Mouse (Mus musculus) c-Kit-positive CD71-positive TER-119-negative erythroid progenitor cells, embryonic 14.5 days (primary cell): ENCODE data around the gene Nop58.
"Not testable (repeated sequence)": the region's sequence is repeated elsewhere in the genome, so short reads cannot be mapped to it uniquely, and the experiment has no call there.

Source experiments
- DNase-seq: peaks from one replicate; pipeline ENCODE4 v3.0.0-alpha.2; 2013; ENCODE audit warnings: low read depth

Nop58 gene

DNA sequence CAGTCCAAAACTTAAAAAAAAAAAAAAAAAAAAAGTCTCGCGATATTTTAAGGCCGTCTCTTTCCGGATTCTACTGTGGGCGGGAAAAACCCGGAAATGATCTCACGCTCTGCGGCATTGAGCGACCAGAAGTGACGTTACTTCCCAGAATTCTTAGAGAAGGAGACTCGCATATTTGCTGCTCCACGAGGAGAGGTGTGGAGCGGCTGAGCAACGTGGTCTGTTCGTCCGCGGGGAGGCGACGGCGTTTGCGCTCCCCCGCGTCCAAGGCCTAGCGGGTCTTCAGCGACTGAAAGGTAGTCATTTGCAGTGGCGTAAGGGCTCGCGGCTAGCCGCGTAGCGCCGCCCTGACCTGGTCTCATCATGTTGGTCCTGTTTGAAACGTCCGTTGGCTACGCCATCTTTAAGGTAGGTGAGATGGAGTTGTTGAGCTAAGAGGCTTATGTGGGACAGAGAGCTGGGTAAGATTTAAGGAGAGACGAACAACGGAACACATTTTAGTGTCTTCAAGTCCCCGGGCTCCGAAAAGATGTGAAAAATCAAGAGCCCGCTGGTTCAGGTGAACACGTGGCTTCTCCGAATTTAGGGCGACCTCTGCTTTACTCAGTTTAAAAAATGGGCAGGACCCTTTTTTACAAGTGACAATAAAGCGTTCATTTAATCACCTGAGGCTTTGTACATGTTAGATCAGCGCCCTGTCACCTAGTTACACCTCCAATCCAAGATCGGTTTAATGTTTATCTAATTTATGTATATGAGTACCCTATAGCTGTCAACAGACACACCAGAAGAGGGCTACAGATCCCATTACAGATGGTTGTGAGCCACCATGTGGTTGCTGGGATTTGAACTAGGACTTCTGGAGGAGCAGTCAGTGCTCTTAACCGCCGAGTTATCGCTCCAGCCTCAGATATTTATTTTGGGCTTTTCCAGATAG, at the start of gene Nop58:
TSS of gene Nop58 (plus strand) at position 153 of the 937 bp plus-strand sequence.
- peak; percentile 95 for DNase-seq

DNA sequence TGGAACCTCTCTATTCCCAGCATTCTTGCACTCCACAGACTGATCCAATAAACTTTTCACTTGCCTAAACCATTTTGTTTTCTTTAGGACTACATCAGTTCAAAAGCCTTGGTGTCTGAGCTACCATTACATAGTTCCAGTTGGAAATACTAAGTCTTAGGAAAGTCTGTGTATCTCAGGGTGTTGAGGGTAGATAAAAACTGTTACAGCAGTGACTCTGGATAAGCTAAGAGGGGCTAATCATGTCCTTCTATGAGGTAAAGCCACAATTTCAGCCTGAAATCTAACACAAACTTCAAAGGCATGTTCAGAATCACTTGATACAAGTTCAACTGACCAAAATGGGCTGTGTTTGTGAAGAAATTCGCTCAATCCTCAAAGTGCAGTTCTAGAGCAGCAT, 48.4 kb upstream of the Nop58 start:
- no peak for DNase-seq

DNA sequence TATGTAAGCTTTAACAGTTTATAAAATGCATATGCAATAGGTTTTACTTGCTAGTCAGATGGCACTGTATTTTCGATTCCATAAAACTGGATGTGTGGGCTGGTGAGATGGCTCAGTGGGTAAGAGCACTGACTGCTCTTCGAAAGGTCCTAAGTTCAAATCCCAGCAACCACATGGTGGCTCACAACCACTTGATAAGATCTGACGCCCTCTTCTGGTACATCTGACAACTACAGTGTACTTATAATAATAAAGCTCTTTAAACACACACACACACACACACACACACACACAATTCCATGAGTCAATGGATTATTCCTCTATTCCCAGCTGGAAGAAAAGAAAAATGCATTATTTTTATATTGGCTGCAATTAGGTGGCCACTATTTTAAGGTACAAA, 46.4 kb upstream of the Nop58 start:
- no peak for DNase-seq

DNA sequence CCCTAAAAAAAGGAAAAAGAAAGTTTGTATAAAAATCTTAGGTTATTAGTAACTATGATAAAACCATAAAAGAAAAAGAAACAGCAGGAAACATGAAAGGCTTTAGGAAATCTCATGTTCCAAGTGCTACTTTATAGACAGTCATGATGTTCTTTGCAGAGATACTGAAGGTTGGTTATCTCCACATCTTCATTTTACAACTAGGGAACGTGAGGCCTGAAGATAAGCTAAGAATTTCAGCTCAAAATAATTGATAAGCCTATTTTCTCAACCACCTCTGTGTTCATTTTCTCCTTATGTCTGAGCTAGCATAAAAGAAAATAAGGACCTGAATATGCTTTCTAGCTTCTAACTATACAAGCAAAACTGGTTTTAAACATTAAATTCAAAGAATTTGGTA, 42.3 kb upstream of the Nop58 start:
- no peak for DNase-seq

DNA sequence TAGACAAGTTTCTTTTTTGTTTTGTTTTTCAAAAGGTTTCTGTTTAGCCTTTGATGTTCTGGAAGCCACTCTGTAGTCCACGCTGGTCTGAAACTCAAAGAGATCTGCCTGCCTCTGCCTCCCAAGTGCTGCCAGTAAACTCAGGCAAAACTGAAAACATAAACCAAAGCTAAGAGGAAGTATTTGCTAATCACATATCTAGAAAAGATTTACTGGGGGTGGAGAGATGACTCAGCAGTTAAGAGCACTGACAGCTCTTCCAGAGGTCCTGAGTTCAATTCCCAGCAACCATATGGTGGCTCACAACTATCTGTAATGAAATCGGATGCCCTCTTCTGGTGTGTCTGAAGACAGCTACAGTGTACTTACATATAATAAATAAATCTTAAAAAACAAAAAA, 38.3 kb upstream of the Nop58 start:
- DNase-seq: not testable (repeated sequence)

DNA sequence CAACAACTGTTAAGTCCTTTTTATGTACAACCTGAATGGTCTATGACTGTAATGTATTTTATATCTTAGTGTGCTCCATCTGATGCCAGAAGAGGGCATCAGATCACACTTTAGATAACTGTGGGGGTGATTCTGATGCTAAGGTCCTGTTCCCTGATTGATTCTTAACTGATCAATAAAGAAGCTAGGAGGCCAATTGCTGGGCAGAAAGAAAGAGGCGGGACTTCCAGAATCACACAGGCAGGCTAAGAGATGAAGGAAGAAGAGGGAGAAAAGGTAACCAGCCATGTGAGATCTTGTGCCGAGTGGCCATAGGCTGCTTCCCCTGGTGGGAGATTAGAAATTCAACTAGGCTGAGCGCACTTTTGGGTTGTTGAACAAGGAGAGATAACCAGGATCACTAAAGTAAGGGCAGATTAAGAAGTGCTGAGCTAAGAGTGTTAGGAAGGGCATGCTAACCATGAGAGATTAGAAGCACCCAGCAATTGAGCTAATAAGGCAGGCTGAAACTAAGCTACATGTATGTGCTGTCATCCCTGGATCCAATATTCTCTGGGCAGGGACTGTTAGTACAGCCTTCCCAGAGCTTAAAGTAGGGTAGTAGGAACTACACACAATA, 33.5 kb upstream of the Nop58 start:
- no peak for DNase-seq

DNA sequence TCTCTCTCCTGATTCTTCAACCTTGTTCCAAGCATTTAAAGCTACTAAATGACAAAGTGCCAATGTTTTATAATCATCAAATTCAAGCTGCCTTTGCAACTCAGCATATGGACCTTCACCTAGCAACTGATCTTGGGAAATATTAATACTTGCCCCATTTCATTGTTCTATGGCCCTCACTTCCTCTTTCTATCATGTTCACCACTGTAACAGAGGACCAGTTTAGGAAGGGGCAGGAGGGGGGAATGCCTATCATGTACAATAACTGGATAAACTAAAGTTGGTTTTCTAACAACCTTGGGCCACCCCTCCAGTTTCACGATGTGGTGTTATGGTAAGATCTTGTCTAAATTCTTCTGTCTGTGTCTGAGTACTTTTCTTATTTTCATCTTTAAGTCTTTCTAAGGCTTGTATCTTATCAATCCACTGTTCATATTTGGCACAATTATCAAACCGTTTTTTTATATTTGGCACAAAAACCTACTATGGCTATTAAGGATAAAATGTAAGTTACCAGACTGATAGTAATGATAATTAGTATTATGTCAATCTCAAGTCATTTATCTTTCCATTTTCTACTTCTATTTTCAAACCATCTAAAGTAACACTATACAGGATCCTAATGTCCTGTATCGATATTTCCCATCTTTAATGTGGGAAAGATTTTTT, 31.4 kb upstream of the Nop58 start:
- no peak for DNase-seq

DNA sequence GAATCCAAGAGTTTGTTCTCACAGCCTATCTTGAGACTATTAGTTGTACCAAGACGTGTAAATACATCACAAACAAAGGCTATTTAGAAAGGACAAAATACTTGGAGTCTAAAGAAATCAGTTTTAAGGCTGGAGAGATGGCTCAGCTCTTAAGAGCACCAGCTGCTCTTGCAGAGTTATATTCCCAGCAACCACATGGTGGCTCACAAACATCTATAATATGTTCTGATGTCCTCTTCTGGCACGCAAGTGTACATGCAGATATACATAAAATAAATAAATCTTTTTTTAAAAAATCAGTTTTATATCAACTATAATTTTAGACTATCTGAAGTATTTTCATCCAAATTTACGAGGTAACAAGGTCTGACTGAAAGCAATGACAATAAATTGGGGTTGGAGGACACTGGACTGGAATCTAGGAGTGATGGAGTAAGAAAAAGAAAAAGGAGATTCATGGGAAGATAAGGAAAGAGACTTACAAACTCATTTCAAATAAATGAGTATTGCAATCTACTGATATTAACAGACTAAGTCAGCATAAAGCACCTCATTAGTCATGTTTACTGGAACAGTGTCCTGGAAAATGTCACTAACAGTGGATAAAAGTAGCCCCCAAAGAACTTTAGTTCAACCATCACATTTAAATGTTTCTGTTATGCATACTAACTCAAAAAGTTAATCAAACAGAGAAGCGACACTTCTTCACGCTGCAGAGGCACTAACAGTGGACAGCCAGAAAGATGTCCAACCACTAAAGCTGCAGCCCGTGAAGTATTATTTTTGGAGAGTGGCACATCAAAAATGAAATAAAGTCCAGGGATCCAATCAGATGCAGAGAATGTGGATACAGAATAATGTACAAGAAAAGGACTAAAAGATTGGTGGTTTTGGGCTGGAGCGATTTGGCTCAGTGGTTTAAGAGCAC, 28.3 kb upstream of the Nop58 start:
- DNase-seq: no peak

DNA sequence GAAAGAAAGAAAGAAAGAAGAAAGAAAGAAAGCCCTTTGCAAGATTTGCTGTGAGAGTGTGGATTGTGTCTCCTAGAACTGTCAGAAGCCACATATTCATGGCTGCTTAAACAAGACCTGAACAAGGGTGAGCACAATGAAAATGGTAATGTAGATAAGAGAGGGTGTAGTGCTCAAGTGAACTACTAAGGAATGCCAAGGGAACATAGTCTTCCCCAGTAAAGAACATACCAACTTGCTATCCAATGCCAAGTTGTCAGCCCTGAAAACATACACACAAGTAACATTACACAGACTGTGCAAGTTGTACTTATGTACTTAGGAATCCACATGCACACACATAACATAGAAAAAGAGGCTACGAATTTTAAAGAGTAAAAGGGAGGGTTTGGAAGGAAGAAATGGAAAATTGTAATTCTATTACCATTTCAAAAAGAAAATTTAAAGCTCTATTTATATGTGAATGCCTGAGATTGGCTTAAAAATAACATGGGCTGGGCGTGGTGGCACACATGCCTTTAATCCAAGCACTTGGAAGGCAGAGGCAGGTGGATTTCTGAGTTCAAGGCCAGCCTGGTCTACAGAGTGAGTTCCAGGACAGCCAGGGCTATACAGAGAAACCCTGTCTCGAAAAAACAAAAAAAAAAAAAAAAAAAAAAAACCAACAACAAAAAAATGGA, 21.2 kb upstream of the Nop58 start:
- DNase-seq: no peak

DNA sequence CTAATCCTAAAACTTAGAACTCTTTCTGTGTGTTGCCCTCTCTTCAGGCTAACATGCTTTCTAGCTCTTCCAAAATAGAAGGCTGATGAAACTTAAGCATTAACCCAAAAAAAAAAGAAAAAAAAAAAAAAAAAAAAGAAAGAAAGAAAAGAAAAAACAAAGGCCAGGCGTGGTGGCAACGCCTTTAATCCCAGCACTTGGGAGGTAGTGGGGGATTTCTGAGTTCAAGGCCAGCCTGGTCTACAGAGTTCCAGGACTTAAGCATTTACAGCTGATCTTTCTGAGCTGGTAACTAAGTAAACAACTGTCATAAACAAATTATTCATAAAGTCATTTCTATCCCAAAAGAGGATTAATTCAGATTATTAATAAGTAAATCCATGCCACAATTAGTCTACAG, 15.9 kb upstream of the Nop58 start:
- DNase-seq: no peak

DNA sequence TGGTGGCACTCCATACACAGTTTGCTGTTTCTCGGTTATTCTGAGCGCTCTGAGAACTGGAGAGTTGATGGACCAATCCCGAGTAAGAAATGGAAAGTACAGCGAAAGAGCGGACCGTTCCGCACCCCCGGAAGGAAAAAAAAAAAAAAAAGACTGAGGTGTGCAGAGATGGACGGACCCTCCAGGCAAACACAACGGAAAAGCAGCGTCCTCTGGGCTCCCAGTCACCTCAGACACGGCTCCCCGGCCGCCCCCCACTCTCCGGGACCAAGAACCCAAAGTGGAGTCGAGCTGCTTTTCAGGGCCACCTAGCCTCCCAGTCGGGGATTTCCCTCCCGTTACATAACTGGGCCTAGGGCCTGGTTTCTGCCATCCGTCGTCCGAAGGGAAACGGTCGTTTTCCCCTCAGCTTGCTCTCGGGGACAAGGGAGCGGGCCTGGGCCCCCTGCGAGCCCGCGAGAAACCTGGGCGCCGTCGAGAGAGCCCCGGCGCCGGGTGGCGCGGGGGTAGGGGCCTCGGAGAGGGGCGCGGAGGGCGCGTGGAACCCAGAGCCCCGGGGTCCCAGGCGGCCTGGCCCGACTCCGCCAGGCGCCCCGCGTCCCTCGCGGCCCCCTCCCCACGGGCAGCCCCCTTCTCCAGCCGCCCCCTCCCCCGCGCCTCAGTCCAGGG, 14.7 kb upstream of the Nop58 start:
- DNase-seq: no peak

DNA sequence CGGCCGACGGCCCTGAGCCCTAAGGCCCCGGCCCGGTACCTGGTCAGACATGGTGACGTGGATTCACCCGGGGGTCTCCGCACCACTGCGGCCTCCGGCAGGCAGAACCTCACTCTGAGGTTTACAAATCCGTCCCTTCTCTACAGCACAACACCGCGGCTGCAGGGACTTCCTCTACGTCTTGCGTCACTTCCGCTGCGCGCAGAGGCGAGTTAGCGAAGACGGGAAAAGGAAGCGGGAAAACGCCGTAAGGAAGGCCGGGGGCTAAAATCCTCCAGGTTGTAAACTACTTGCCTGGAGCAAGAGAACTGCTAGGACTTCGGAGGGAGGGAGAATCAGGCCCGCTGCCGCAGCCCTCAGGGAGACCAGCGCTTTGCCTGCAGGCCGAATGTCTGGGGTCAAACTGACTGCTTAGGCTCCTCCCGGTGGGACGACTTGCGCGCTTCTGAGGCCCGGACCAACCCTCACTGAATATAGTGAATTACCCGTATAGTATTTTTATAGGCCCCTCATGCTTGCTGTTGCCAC, 14.1 kb upstream of the Nop58 start, which contains the start of gene Sumo1:
TSS of gene Sumo1 (minus strand) at position 194 of the 528 bp plus-strand sequence.
- peak; percentile 89 for DNase-seq

DNA sequence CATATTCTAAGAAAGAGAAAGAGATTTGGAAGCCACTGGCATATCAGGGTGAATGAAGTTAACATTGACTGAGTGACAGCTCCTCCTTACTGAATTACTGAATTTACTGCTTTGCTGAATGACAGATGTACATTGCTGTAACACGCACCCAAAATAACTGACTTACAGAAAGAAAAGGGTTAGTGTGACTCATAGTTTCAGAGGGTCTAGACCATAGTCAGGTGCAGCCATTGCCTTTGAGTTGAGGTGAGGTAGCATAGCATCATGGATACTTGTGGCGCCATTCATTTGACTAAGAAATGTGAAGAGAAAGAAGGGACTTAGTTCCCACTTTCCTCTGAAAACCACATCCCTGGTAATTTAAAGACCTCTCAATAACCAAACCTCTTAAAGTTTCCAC, 11.1 kb upstream of the Nop58 start:
- no peak for DNase-seq

DNA sequence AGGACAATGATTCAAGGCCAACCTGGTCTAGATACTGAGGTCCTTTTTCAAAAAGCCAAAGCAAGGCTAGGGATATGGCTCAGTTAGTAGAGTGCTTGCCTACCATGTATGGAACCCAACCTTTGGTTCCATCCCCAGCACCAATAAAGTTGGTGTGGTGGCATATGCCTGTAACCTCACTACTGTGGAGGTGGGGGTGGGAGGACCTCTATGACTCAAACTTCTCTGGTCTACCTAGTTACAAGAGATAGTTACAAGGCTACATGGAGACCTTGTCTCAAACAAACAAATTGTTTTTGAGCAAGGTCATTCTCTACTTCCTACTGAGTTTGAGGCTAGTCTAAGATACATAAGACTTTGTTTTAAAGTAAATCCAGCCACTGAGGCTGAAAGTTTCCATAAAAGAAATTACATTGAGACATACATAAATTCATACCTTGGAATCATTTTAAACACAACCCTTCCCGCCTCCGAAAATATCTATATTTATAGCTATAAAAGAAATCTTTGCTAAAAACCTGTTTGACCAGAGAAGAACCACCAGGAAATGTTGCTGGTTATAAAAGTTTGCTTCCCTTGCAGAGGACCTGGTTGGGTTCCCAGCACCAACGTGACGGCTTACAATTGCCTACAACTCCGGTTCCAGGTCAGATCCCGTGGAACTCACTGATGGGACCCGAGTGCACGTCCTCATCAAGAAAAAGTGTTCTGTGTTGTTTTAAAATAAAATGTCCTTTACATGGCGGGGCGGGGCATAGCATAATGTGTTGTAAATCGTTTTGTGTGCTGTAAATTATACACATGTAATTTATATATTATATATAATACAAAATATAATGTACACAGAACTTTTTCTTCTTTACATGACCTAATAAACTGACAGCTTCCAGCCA, 599 bp upstream of the Nop58 start:
- no peak for DNase-seq

DNA sequence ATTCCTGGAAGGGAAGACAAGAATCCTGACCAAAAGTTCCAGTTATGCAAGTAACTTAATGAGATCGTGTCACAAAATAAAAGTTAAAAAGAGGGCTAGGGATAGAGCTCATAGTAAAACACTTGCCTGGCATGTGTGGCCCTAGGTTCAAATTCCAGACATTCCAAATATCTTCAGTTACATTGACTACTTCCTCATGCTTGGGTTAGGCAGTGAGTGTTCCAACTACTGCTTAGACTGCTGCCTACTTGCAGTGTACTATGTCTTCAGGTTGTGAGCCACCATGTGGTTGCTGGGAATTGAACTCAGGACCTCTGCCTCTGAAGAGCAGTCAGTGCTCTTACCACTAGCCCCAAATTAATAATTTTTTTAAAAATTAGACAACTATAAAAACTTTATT, 2.7 kb downstream of the Nop58 start:
- DNase-seq: no peak

DNA sequence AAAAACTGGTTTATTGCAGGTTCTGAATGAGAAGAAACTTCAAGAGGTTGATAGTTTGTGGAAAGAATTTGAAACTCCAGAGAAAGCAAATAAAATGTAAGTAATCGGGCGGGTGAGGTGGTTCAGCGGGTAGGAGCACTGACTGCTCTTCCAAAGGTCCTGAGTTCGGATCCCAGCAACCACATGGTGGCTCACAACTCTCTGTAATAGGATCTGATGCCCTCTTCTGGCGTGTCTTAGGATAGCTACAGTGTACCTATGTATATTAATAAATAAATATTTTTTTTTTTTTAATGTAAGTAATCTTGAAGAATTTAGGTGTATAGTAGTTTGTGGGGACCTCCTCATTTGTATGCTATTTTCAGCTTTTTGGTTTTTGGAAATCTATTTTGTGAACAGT, 5.7 kb downstream of the Nop58 start:
- no peak for DNase-seq

DNA sequence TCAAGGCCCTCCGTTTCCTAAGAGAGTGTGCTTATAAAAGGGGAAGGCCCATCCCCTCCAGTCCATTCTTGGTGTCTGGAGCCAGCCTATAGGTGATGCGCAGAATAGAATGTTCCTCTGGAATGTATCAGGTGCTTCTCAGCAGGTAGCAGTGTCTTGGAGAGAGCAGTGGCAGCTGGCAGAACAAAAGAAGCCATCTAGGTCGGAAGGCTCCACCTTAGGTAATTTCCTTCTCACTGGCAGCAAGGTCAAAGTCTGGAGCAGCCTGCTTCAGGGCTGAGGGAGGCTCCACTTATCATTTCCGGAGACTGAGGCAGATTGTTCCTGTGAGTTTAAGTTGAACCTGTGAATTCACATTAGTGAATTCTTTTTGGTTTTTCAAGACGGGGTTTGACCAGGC, 13.0 kb downstream of the Nop58 start:
- DNase-seq: no peak

DNA sequence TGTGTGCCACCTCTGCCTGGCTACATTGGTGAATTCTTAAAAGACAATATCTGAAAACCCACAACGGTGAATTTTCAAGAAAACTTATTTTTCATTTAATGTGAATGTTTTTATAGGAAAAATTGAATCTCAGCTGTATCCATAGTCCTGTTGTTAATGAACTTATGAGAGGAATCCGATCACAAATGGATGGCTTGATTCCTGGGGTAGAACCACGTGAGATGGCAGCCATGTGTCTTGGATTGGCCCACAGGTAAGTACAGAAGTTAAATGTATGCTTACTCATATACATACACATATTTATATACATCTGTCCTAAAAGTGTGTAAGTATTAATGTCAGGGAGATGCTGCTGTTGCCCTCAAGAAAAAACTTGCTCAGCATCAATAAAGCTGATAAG, 13.4 kb downstream of the Nop58 start:
- DNase-seq: no peak

DNA sequence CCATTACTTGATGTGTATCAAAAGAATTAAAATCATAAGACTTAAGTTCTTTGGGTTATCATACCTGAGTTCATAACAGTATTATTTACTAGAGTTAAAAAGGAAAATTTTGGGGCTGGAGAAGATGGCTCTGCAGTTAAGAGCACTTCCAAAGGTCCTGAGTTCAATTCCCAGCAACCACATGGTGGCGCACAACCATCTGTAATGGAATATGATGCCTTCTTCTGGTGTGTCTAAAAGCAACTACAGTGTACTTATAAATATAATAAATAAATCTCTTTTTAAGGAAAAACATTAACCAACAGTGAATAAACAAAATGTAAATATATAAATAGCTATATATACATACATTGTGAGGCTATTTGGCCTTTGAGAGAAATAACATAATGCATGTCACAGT, 17.0 kb downstream of the Nop58 start:
- DNase-seq: no peak
